Mouse (Mus musculus): Measurements from ENCODE around the gene Ubap1. TPM values are rescaled to one million over a fixed set of nuclear protein-coding genes. Genes with fewer than 3 reads are reported as not detected.

Gene Ubap1
- total RNA-seq (2014; rRNA removed) (31.1 TPM in 2 replicates), polyA plus RNA-seq (2015; fragmentation: Nextera tagmentation; extraction: Ambion mirVana) (54.8 and 57.6 TPM in 2 replicates)

GRCm38 (mm10) chr4:41348584-41349198 lies at the start of gene Ubap1:
Ubap1 (plus strand) TSS chr4:41348996.
- under 1% methylated on average over 31 of the region's 31 CpGs for WGBS
- Histone ChIP-seq H3K27ac (peak within 1 kb of the TSS; percentile 91), H3K4me1 (ENCODE audit: insufficient read depth, low read length) (peaks cover 8% of the 10 kb centered on the region), H3K36me3 (ENCODE audit: insufficient read depth, low read length) (no peaks in the 10 kb centered on the region), H3K27me3 (ENCODE audit: insufficient read depth, low read length) (no peaks in the 10 kb centered on the region), H3K4me2 (ENCODE audit: low read depth, low read length) (peak within 1 kb of the TSS; percentile 77), H3K4me3 (ENCODE audit: low read length) (peak within 1 kb of the TSS; percentile 88), H3K9ac (replicated peaks; ENCODE audit: low read length) (peak within 1 kb of the TSS; percentile 76), H3K9me3 (ENCODE audit: low read length) (no peaks in the 10 kb centered on the region)
- DNase-seq (ENCODE audit: low spot score) (peak; percentile 98), ATAC-seq (peak; percentile 99)
- TF ChIP-seq CTCF (IDR thresholded peaks at IDR 0.05; ENCODE audit: low read depth): no peak

GRCm38 (mm10) chr4:41303671-41304070 lies 45.1 kb upstream of the Ubap1 start:
- 72% methylated on average over 7 of the region's 7 CpGs for WGBS
- Histone ChIP-seq H3K27ac (no peak overlapping the region), H3K36me3 (ENCODE audit: insufficient read depth, low read length) (peaks cover 37% of the 10 kb centered on the region), H3K4me1 (ENCODE audit: insufficient read depth, low read length) (no peaks in the 10 kb centered on the region), H3K4me3 (ENCODE audit: low read length) (no peak overlapping the region), H3K27me3 (ENCODE audit: insufficient read depth, low read length) (no peaks in the 10 kb centered on the region), H3K4me2 (ENCODE audit: low read depth, low read length) (no peak overlapping the region), H3K9ac (replicated peaks; ENCODE audit: low read length) (no peak overlapping the region), H3K9me3 (ENCODE audit: low read length) (no peaks in the 10 kb centered on the region)
- ATAC-seq (no peak), DNase-seq (ENCODE audit: low spot score) (no peak)
- TF ChIP-seq CTCF (IDR thresholded peaks at IDR 0.05; ENCODE audit: low read depth): no peak

GRCm38 (mm10) chr4:41304302-41304701 lies 44.5 kb upstream of the Ubap1 start:
- ATAC-seq (no peak), DNase-seq (ENCODE audit: low spot score) (no peak)
- no peak for TF ChIP-seq CTCF (IDR thresholded peaks at IDR 0.05; ENCODE audit: low read depth)
- Histone ChIP-seq H3K9me3 (ENCODE audit: low read length) (no peaks in the 10 kb centered on the region), H3K4me2 (ENCODE audit: low read depth, low read length) (no peak overlapping the region), H3K4me1 (ENCODE audit: insufficient read depth, low read length) (no peaks in the 10 kb centered on the region), H3K36me3 (ENCODE audit: insufficient read depth, low read length) (peaks cover 31% of the 10 kb centered on the region), H3K27me3 (ENCODE audit: insufficient read depth, low read length) (no peaks in the 10 kb centered on the region), H3K9ac (replicated peaks; ENCODE audit: low read length) (no peak overlapping the region), H3K27ac (peak overlapping the region; percentile 17; the same call in 1 of the 2 replicates), H3K4me3 (ENCODE audit: low read length) (no peak overlapping the region)
- WGBS: 55% methylated on average over 3 of the region's 3 CpGs

GRCm38 (mm10) chr4:41307406-41307805 lies 41.4 kb upstream of the Ubap1 start:
- H3K4me2 ChIP-seq (ENCODE audit: low read depth, low read length): no peak overlapping the region
- H3K4me1 ChIP-seq (ENCODE audit: insufficient read depth, low read length): no peaks in the 10 kb centered on the region; the same call in 1 of the 2 replicates
- DNase-seq (ENCODE audit: low spot score) (no peak), ATAC-seq (no peak)
- H3K36me3 ChIP-seq (ENCODE audit: insufficient read depth, low read length): peaks cover 3% of the 10 kb centered on the region; the same call in 1 of the 2 replicates
- no peak overlapping the region for H3K4me3 ChIP-seq (ENCODE audit: low read length)
- H3K27ac ChIP-seq: no peak overlapping the region
- no peak for TF ChIP-seq CTCF (IDR thresholded peaks at IDR 0.05; ENCODE audit: low read depth)
- H3K9me3 ChIP-seq (ENCODE audit: low read length): no peaks in the 10 kb centered on the region
- no peaks in the 10 kb centered on the region for H3K27me3 ChIP-seq (ENCODE audit: insufficient read depth, low read length)
- H3K9ac ChIP-seq (replicated peaks; ENCODE audit: low read length): no peak overlapping the region
- WGBS: 80% methylated on average over 6 of the region's 6 CpGs

- Histone ChIP-seq H3K9me3 (ENCODE audit: low read length) (no peaks in the 10 kb centered on the region), H3K27me3 (ENCODE audit: insufficient read depth, low read length) (no peaks in the 10 kb centered on the region), H3K9ac (replicated peaks; ENCODE audit: low read length) (no peak overlapping the region), H3K4me1 (ENCODE audit: insufficient read depth, low read length) (peaks cover 10% of the 10 kb centered on the region), H3K27ac (no peak overlapping the region), H3K36me3 (ENCODE audit: insufficient read depth, low read length) (peaks cover 3% of the 10 kb centered on the region; the same call in 1 of the 2 replicates), H3K4me3 (ENCODE audit: low read length) (no peak overlapping the region), H3K4me2 (ENCODE audit: low read depth, low read length) (no peak overlapping the region)
- TF ChIP-seq CTCF (IDR thresholded peaks at IDR 0.05; ENCODE audit: low read depth): no peak
- no peak for DNase-seq (ENCODE audit: low spot score)
- no peak for ATAC-seq
- WGBS: 90% methylated on average over 9 of the region's 9 CpGs
These were observed 37.9 kb upstream of the Ubap1 start for GRCm38 (mm10) chr4:41310567-41311563.

- H3K9me3 ChIP-seq (ENCODE audit: low read length): no peaks in the 10 kb centered on the region
- 20% methylated on average over 14 of the region's 14 CpGs for WGBS
- H3K27ac ChIP-seq: peak overlapping the region; percentile 94
- H3K9ac ChIP-seq (replicated peaks; ENCODE audit: low read length): peak overlapping the region; percentile 89
- no peak for TF ChIP-seq CTCF (IDR thresholded peaks at IDR 0.05; ENCODE audit: low read depth)
- DNase-seq (ENCODE audit: low spot score) (no peak), ATAC-seq (no peak)
- H3K27me3 ChIP-seq (ENCODE audit: insufficient read depth, low read length): no peaks in the 10 kb centered on the region
- H3K4me3 ChIP-seq (ENCODE audit: low read length): peak overlapping the region; percentile 79
- no peaks in the 10 kb centered on the region; the same call in 1 of the 2 replicates for H3K36me3 ChIP-seq (ENCODE audit: insufficient read depth, low read length)
- H3K4me2 ChIP-seq (ENCODE audit: low read depth, low read length): peak overlapping the region; percentile 89
- H3K4me1 ChIP-seq (ENCODE audit: insufficient read depth, low read length): peaks cover 10% of the 10 kb centered on the region
These were observed 35.1 kb upstream of the Ubap1 start for GRCm38 (mm10) chr4:41313722-41314121.

Data from hindbrain, postnatal 0 days (tissue).